24 mouse cellular contexts compared by ENCODE assay signal in the genomic region with DNA sequence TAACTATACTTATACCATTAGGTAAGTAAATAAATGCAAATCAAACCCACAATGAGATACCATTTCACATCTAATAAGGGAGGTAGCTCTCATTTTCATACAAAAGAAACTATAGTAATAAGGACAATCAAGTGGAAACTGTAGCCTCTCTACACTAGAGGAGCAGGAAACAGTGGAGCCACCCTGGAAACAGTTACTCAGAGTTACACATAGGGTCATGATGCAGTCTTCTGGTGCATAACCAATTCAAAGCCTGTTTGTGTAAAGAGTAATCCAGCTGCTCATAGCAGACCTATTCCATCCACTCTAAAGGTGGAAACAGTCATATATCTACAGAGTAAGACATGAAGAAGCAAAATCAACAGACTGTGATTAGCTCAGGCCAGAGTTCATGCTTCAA. TPM values are rescaled to one million over a fixed set of nuclear protein-coding genes. Genes with fewer than 3 reads are reported as not detected.
"Had no signal": no experiment of that assay in that cellular context is flagged by ENCODE, and none has a peak within 500 bp of the region (broad histone marks: within the 10 kb centered on the region; RNA-seq: fewer than 3 reads in every experiment).

No protein-coding gene starts in this region.

- H3K27ac ChIP-seq: lung, embryonic 15.5 days; macrophage; midbrain, embryonic 13.5 days; neural tube, embryonic 13.5 days; neural tube, embryonic 15.5 days; stomach, embryonic 15.5 days; stomach, postnatal 0 days had no signal

- H3K4me3 ChIP-seq: lung, embryonic 15.5 days; megakaryocyte, embryonic 14.5 days; midbrain, embryonic 13.5 days; myocyte; neural tube, embryonic 13.5 days; neural tube, embryonic 15.5 days; stomach, embryonic 15.5 days had no signal

- ATAC-seq: liver, postnatal 0 days; lung, postnatal 0 days; midbrain, embryonic 13.5 days; midbrain, embryonic 16.5 days had no signal

- H3K36me3 ChIP-seq: lung, embryonic 15.5 days; midbrain, embryonic 13.5 days; neural tube, embryonic 13.5 days; neural tube, embryonic 15.5 days; stomach, embryonic 15.5 days had no signal

- H3K4me1 ChIP-seq: lung, embryonic 15.5 days; megakaryocyte, embryonic 14.5 days; midbrain, embryonic 13.5 days; neural tube, embryonic 13.5 days; neural tube, embryonic 15.5 days; stomach, embryonic 15.5 days had no signal

- H3K9ac ChIP-seq: liver, postnatal 0 days; lung, embryonic 15.5 days; midbrain, embryonic 13.5 days; neural tube, embryonic 13.5 days; neural tube, embryonic 15.5 days; stomach, embryonic 15.5 days had no signal

- H3K27me3 ChIP-seq: lung, embryonic 15.5 days; megakaryocyte, embryonic 14.5 days; midbrain, embryonic 13.5 days; neural tube, embryonic 13.5 days; neural tube, embryonic 15.5 days; stomach, embryonic 15.5 days had no signal

- DNase-seq: liver, postnatal 0 days; lung, adult 2 months; lung, postnatal 14 days; lung, postnatal 36 days; retina, postnatal 1 day; right cerebral cortex, adult 18-20 months; right cerebral cortex, postnatal 25 days; right cerebral cortex, postnatal 4 days; spleen, adult 18-20 months; thymus, adult 2 months; thymus, postnatal 25 days; thymus, postnatal 4 days had no signal

- H3K9me3 ChIP-seq: lung, embryonic 15.5 days; megakaryocyte, embryonic 14.5 days; midbrain, embryonic 13.5 days; neural tube, embryonic 13.5 days; neural tube, embryonic 15.5 days; stomach, embryonic 15.5 days had no signal

- H3K4me2 ChIP-seq: lung, embryonic 15.5 days; midbrain, embryonic 11.5 days; midbrain, embryonic 13.5 days; neural tube, embryonic 13.5 days; neural tube, embryonic 15.5 days; stomach, embryonic 15.5 days had no signal

RNA-seq across cellular contexts. Expression of a gene that starts 48.4 kb away (rescaled TPM):
- polyA plus RNA-seq: liver, postnatal 0 days; lung, embryonic 15.5 days; lung, postnatal 0 days; macrophage; midbrain, embryonic 11.5 days; midbrain, embryonic 16.5 days; myocyte had no signal
